10 mouse cellular contexts compared by ENCODE assay signal in genomic region chr10:58663417-58663816, GRCm38 (mm10). TPM values are rescaled to one million over a fixed set of nuclear protein-coding genes. Genes with fewer than 3 reads are reported as not detected.
DNase-seq lines count a peak whose midpoint lies in the region; ATAC-seq lines count a peak whose summit lies in the region.
"Had no signal": no experiment of that assay in that cellular context is flagged by ENCODE, and none has a peak within 500 bp of the region (broad histone marks: within the 10 kb centered on the region; RNA-seq: fewer than 3 reads in every experiment).

No protein-coding gene starts in this region.

- 0 out of 2 replicates have a peak, but pooled peaks cover 3% of the 10 kb centered on the region for H3K4me1 ChIP-seq in forebrain, embryonic 15.5 days
- H3K4me1 ChIP-seq in forebrain, embryonic 12.5 days = no peaks in the 10 kb centered on the region
- H3K4me1 ChIP-seq in lung, embryonic 15.5 days = peaks cover 9% of the 10 kb centered on the region; the same call in 1 of the 2 replicates
- H3K4me1 ChIP-seq: megakaryocyte, embryonic 14.5 days had no signal

- no peaks in the 10 kb centered on the region for H3K36me3 ChIP-seq in forebrain, embryonic 15.5 days
- no peaks in the 10 kb centered on the region for H3K36me3 ChIP-seq in forebrain, embryonic 12.5 days (replicated peaks)
- no peaks in the 10 kb centered on the region for H3K36me3 ChIP-seq in lung, embryonic 15.5 days

- peak; percentile 51; the same call in 1 of the 2 replicates for ATAC-seq in forebrain, embryonic 15.5 days (replicated peaks)
- no peak for ATAC-seq in forebrain, embryonic 12.5 days (ENCODE audit: low FRiP score)
- ATAC-seq in lung, embryonic 15.5 days (ENCODE audit: borderline replicate concordance, extremely low read depth, low FRiP score, low TSS enrichment) = peak; percentile 66
- ATAC-seq in granulocyte monocyte progenitor cell, adult 5-6 weeks (replicated peaks; ENCODE audit: poor library complexity, severe bottlenecking) = no peak

- H3K4me2 ChIP-seq in forebrain, embryonic 15.5 days (replicated peaks) = no peak overlapping the region
- H3K4me2 ChIP-seq in forebrain, embryonic 12.5 days = no peak overlapping the region
- no peak overlapping the region for H3K4me2 ChIP-seq in lung, embryonic 15.5 days

- no peaks in the 10 kb centered on the region for H3K9me3 ChIP-seq in forebrain, embryonic 15.5 days
- no peaks in the 10 kb centered on the region for H3K9me3 ChIP-seq in forebrain, embryonic 12.5 days
- no peaks in the 10 kb centered on the region for H3K9me3 ChIP-seq in lung, embryonic 15.5 days
- H3K9me3 ChIP-seq: megakaryocyte, embryonic 14.5 days had no signal

- H3K9ac ChIP-seq in forebrain, embryonic 15.5 days (replicated peaks) = no peak overlapping the region
- no peak overlapping the region for H3K9ac ChIP-seq in forebrain, embryonic 12.5 days
- no peak overlapping the region for H3K9ac ChIP-seq in lung, embryonic 15.5 days

- no peak for DNase-seq in lung, postnatal 25 days (ENCODE audit: low spot score)
- peak; percentile 69 for DNase-seq in gastrocnemius, postnatal 10 days
- DNase-seq in lung, postnatal 10 days = peak; percentile 85
- no peak for DNase-seq in testis, postnatal 14 days (ENCODE audit: low spot score)

- no peak overlapping the region for H3K4me3 ChIP-seq in forebrain, embryonic 15.5 days
- H3K4me3 ChIP-seq in forebrain, embryonic 12.5 days (replicated peaks) = no peak overlapping the region
- no peak overlapping the region for H3K4me3 ChIP-seq in lung, embryonic 15.5 days
- H3K4me3 ChIP-seq: megakaryocyte, embryonic 14.5 days had no signal

- peaks cover 4% of the 10 kb centered on the region; the same call in 1 of the 2 replicates for H3K27me3 ChIP-seq in forebrain, embryonic 15.5 days
- H3K27me3 ChIP-seq in forebrain, embryonic 12.5 days = peaks cover 60% of the 10 kb centered on the region
- no peaks in the 10 kb centered on the region for H3K27me3 ChIP-seq in lung, embryonic 15.5 days
- H3K27me3 ChIP-seq: megakaryocyte, embryonic 14.5 days had no signal

- H3K27ac ChIP-seq in forebrain, embryonic 15.5 days (replicated peaks) = no peak overlapping the region
- no peak overlapping the region for H3K27ac ChIP-seq in forebrain, embryonic 12.5 days
- H3K27ac ChIP-seq in lung, embryonic 15.5 days = no peak overlapping the region

- 75% methylated on average over 6 of the region's 6 CpGs for WGBS in forebrain, embryonic 15.5 days
- 91% methylated on average over 6 of the region's 6 CpGs for WGBS in forebrain, embryonic 12.5 days
- WGBS in lung, embryonic 15.5 days = 47% methylated on average over 6 of the region's 6 CpGs

RNA-seq across cellular contexts. Expression of gene Edar, which starts 12.0 kb away (rescaled TPM):
- polyA plus RNA-seq in forebrain, embryonic 15.5 days (2015; fragmentation: Nextera tagmentation; extraction: Ambion mirVana) = 0.64 and 0.90 TPM in 2 replicates
- polyA plus RNA-seq in forebrain, embryonic 12.5 days (2016; fragmentation: Nextera tagmentation; extraction: Ambion mirVana) = 0.83 and 0.93 TPM in 2 replicates
- 0.35 and 0.40 TPM in 2 replicates for polyA plus RNA-seq in lung, embryonic 15.5 days (2015; fragmentation: Nextera tagmentation; extraction: Ambion mirVana)
- total RNA-seq in gastrocnemius, postnatal 10 days (2021) = under 1 TPM; 0.40 to 0.52 TPM
- total RNA-seq in granulocyte monocyte progenitor cell, adult 5-6 weeks (2014; fragmentation: Nextera tagmentation) = not detected in 2 replicates
- total RNA-seq in granulocyte monocyte progenitor cell, adult 5-6 weeks (2017) = not detected in 2 replicates

RNA-seq across cellular contexts. Expression of gene Gm17542, which starts 54.6 kb away (rescaled TPM):
- polyA plus RNA-seq in forebrain, embryonic 15.5 days (2015; fragmentation: Nextera tagmentation; extraction: Ambion mirVana) = not detected in 2 replicates
- not detected in 2 replicates for polyA plus RNA-seq in forebrain, embryonic 12.5 days (2016; fragmentation: Nextera tagmentation; extraction: Ambion mirVana)
- not detected in 2 replicates for polyA plus RNA-seq in lung, embryonic 15.5 days (2015; fragmentation: Nextera tagmentation; extraction: Ambion mirVana)
- not detected for total RNA-seq in gastrocnemius, postnatal 10 days (2021)
- not detected in 2 replicates for total RNA-seq in granulocyte monocyte progenitor cell, adult 5-6 weeks (2014; fragmentation: Nextera tagmentation)
- total RNA-seq in granulocyte monocyte progenitor cell, adult 5-6 weeks (2017) = not detected in 2 replicates
- polyA plus RNA-seq: heart, embryonic 14.5 days had no signal

Comparison
In these comparisons a context has a peak if more than half of its experiments do, and no peak if none do; other contexts are left out.
1. ATAC-seq: peak in forebrain, embryonic 15.5 days (single experiment) and lung, embryonic 15.5 days (single experiment); none in forebrain, embryonic 12.5 days (single experiment) and granulocyte monocyte progenitor cell, adult 5-6 weeks (single experiment).
2. DNase-seq: peak in gastrocnemius, postnatal 10 days (single experiment) and lung, postnatal 10 days (single experiment); none in lung, postnatal 25 days (single experiment) and testis, postnatal 14 days (single experiment).